Mouse (Mus musculus): Measurements from ENCODE around the gene Hdac10.

- TF ChIP-seq CTCF (IDR thresholded peaks at IDR 0.05; ENCODE audit: low read depth), result no peak
- TF ChIP-seq EP300 (IDR thresholded peaks at IDR 0.05; ENCODE audit: low read depth), result no peak
Observed at GRCm38 (mm10) chr15:89088607-89089247, 39.8 kb downstream of the Hdac10 start, which contains the start of gene Selenoo.

All from liver, embryonic 14.5 days (tissue).